In genomic region chr19:8569453-8569863, GRCm38 (mm10) we compare ENCODE assay signal across 8 mouse cellular contexts. TPM values are rescaled to one million over a fixed set of nuclear protein-coding genes. Genes with fewer than 3 reads are reported as not detected.
DNase-seq lines count a peak whose midpoint lies in the region; ATAC-seq and TF ChIP-seq lines count a peak whose summit lies in the region.

No protein-coding gene starts in this region.

- H3K9me3 ChIP-seq in heart, embryonic 16.5 days (replicated peaks; ENCODE audit: control insufficient read depth, low read length) = no peaks in the 10 kb centered on the region
- H3K9me3 ChIP-seq in midbrain, embryonic 14.5 days (ENCODE audit: control insufficient read depth, low read length) = no peaks in the 10 kb centered on the region

- peak; percentile 50 to 63 for DNase-seq in left cerebral cortex, adult 2 months (ENCODE audit: extremely low spot score in 1 of 2, low spot score in 2 of 2)
- no peak for DNase-seq in left cerebral cortex, adult 11 months (ENCODE audit: low spot score)
- peak; percentile 56 to 57 for DNase-seq in layer of hippocampus, postnatal 14 days (ENCODE audit: low spot score in 2 of 2)
- peak; percentile 71 for DNase-seq in midbrain, embryonic 14.5 days
- DNase-seq in yolk sac, embryonic 10.5 days (ENCODE audit: low spot score) = peak; percentile 43
- DNase-seq in adrenal gland, postnatal 25 days = no peak

- WGBS in heart, embryonic 16.5 days = 7% methylated on average over 14 of the region's 14 CpGs
- WGBS in midbrain, embryonic 14.5 days = 3% methylated on average over 14 of the region's 14 CpGs

- H3K4me2 ChIP-seq in heart, embryonic 16.5 days (ENCODE audit: low read depth, low read length) = peak overlapping the region; percentile 63
- peak overlapping the region; percentile 59 for H3K4me2 ChIP-seq in midbrain, embryonic 14.5 days (ENCODE audit: low read length)

- H3K27me3 ChIP-seq in heart, embryonic 16.5 days (ENCODE audit: control insufficient read depth, insufficient read depth, low read length) = no peaks in the 10 kb centered on the region
- no peaks in the 10 kb centered on the region for H3K27me3 ChIP-seq in midbrain, embryonic 14.5 days (ENCODE audit: control insufficient read depth, insufficient read depth, low read length)

- H3K27ac ChIP-seq in left cerebral cortex, adult 2 months = no peak overlapping the region; the same call in 1 of the 2 replicates
- H3K27ac ChIP-seq in cortical plate, adult 2 months (ENCODE audit: insufficient read depth, low read length) = no peak overlapping the region
- no peak overlapping the region for H3K27ac ChIP-seq in heart, embryonic 16.5 days (ENCODE audit: low read length)
- H3K27ac ChIP-seq in midbrain, embryonic 14.5 days (replicated peaks; ENCODE audit: low read depth, low read length) = no peak overlapping the region

- H3K9ac ChIP-seq in heart, embryonic 16.5 days (ENCODE audit: low read length) = peak overlapping the region; percentile 37; the same call in 1 of the 2 replicates
- H3K9ac ChIP-seq in midbrain, embryonic 14.5 days (replicated peaks; ENCODE audit: low read length) = peak overlapping the region; percentile 36; the same call in 1 of the 2 replicates

- no peaks in the 10 kb centered on the region; the same call in none of the 2 replicates for H3K4me1 ChIP-seq in cortical plate, adult 2 months (ENCODE audit: control insufficient read depth, insufficient read depth, low read length)
- peaks cover 8% of the 10 kb centered on the region for H3K4me1 ChIP-seq in heart, embryonic 16.5 days (ENCODE audit: control insufficient read depth, insufficient read depth, low read length)
- no peaks in the 10 kb centered on the region for H3K4me1 ChIP-seq in midbrain, embryonic 14.5 days (ENCODE audit: control insufficient read depth, insufficient read depth, low read length)

- intact Hi-C loops in left cerebral cortex, adult 2 months (cut with DNase I) = loop anchor here (2.0 to 5.0 kb wide), 2 partner anchors 149 to 248 kb away; partner anchors contain the start of gene Ttc9c

- ATAC-seq in heart, embryonic 16.5 days (replicated peaks; ENCODE audit: extremely low read depth, insufficient read depth, low FRiP score) = no peak
- ATAC-seq in midbrain, embryonic 14.5 days (ENCODE audit: low FRiP score, low TSS enrichment) = no peak; the same call in 1 of the 2 replicates

- TF ChIP-seq CTCF in left cerebral cortex, adult 2 months (IDR thresholded peaks at IDR 0.05) = peak; percentile 69
- peak; percentile 62 for TF ChIP-seq CTCF in cortical plate, adult 2 months (IDR thresholded peaks at IDR 0.05; ENCODE audit: extremely low read depth, insufficient read depth, low read length)

- TF ChIP-seq POLR2A in cortical plate, adult 2 months (IDR thresholded peaks at IDR 0.05; ENCODE audit: extremely low read depth, insufficient read depth, low read length) = no peak

- peak overlapping the region; percentile 39 for H3K4me3 ChIP-seq in left cerebral cortex, adult 2 months
- H3K4me3 ChIP-seq in cortical plate, adult 2 months (ENCODE audit: insufficient read depth, low read length) = peak overlapping the region; percentile 36; the same call in 1 of the 2 replicates
- peak overlapping the region; percentile 38 for H3K4me3 ChIP-seq in heart, embryonic 16.5 days (ENCODE audit: low read length)
- H3K4me3 ChIP-seq in midbrain, embryonic 14.5 days (replicated peaks; ENCODE audit: low read depth, low read length) = peak overlapping the region; percentile 25

- H3K36me3 ChIP-seq in heart, embryonic 16.5 days (ENCODE audit: control insufficient read depth, insufficient read depth) = no peaks in the 10 kb centered on the region
- no peaks in the 10 kb centered on the region for H3K36me3 ChIP-seq in midbrain, embryonic 14.5 days (ENCODE audit: control insufficient read depth, insufficient read depth, low read length)

RNA-seq across cellular contexts. Expression of gene Slc22a8, which starts 21.6 kb away (rescaled TPM):
- 10 to 100 TPM; 12.5 TPM for total RNA-seq in left cerebral cortex, adult 2 months (2021)
- 23.4 and 23.9 TPM in 2 replicates for polyA plus RNA-seq in cortical plate, adult 2 months (2012; rRNA removed)
- 0.04 and 0.11 TPM in 2 replicates for polyA plus RNA-seq in heart, embryonic 16.5 days (2015; fragmentation: Nextera tagmentation; extraction: Ambion mirVana)
- total RNA-seq in layer of hippocampus, postnatal 14 days (2021) = 10 to 100 TPM; 17.9 to 18.8 TPM
- 4.5 and 6.4 TPM in 2 replicates for polyA plus RNA-seq in midbrain, embryonic 14.5 days (2014; fragmentation: Nextera tagmentation; extraction: Ambion mirVana)
- 0.24 TPM in 1 of 2 replicates, not detected in the other for total RNA-seq in adrenal gland, postnatal 25 days (2021)

RNA-seq across cellular contexts. Expression of gene Slc22a6, which starts 48.4 kb away (rescaled TPM):
- total RNA-seq in left cerebral cortex, adult 2 months (2021) = 1 to 10 TPM; 5.2 to 7.3 TPM
- polyA plus RNA-seq in cortical plate, adult 2 months (2012; rRNA removed) = 5.9 and 6.5 TPM in 2 replicates
- polyA plus RNA-seq in heart, embryonic 16.5 days (2015; fragmentation: Nextera tagmentation; extraction: Ambion mirVana) = not detected in 2 replicates
- 1 to 10 TPM; 1.6 to 3.3 TPM for total RNA-seq in layer of hippocampus, postnatal 14 days (2021)
- polyA plus RNA-seq in midbrain, embryonic 14.5 days (2014; fragmentation: Nextera tagmentation; extraction: Ambion mirVana) = 8.0 TPM in 1 of 2 replicates, not detected in the other
- total RNA-seq in adrenal gland, postnatal 25 days (2021) = not detected in 2 replicates

Comparison
In these comparisons a context has a peak if more than half of its experiments do, and no peak if none do; other contexts are left out.
1. DNase-seq: peak in left cerebral cortex, adult 2 months (2 of 2), layer of hippocampus, postnatal 14 days (2 of 2), midbrain, embryonic 14.5 days (single experiment) and yolk sac, embryonic 10.5 days (single experiment); none in left cerebral cortex, adult 11 months (single experiment) and adrenal gland, postnatal 25 days (single experiment).
2. RNA of gene Slc22a8, which starts 21.6 kb away (total RNA-seq): 17.9 to 18.8 TPM in layer of hippocampus, postnatal 14 days and 12.5 TPM in left cerebral cortex, adult 2 months; 0.24 TPM in adrenal gland, postnatal 25 days; every median in the first group is over 10 times any median in the second.
3. Peak in every context shown above with its lines, with median percentiles within 50 percentile points of each other: H3K4me3 ChIP-seq.